Mouse (Mus musculus): ENCODE data around the gene Snrpd2. TPM values are rescaled to one million over a fixed set of nuclear protein-coding genes. Genes with fewer than 3 reads are reported as not detected.

Gene Snrpd2
- 137 and 167 TPM in 2 replicates for polyA plus RNA-seq (2015; fragmentation: Nextera tagmentation; extraction: Ambion mirVana)

DNA sequence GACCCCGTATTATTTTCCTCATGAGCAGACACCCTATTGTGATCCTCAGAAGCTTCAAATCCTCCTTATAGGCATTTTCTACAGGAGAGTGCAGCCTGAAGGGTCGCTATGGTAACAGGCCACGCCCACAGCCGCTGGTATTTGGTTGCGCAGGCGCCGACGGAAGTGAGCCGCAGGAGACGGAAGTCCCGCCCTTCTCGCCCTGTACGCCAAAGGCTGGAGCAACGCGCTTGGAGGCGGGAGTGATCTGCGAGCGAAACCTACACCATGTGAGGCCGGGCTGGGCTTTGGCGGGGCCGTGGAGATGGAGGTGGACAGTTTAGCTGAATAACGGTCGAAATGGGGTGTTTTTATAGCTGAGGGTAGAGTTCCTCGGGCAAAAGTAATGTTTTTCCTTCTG lies at the start of gene Snrpd2:
Gene Snrpd2, plus strand, starts transcription at position 97 of the 400 bp plus-strand sequence.
- peak; percentile 90 for ATAC-seq (ENCODE audit: insufficient number of reproducible peaks, insufficient read depth, low FRiP score, low TSS enrichment, low read depth)
- Histone ChIP-seq H3K4me1 (peaks cover 29% of the 10 kb centered on the region), H3K4me3 (peak within 1 kb of the TSS; percentile 77), H3K9ac (peak within 1 kb of the TSS; percentile 83), H3K27me3 (no peaks in the 10 kb centered on the region), H3K4me2 (peak within 1 kb of the TSS; percentile 86), H3K9me3 (no peaks in the 10 kb centered on the region), H3K36me3 (peaks cover 36% of the 10 kb centered on the region), H3K27ac (peak within 1 kb of the TSS; percentile 85)
- under 1% methylated on average over 24 of the region's 24 CpGs for WGBS

- no peak overlapping the region for H3K4me2 ChIP-seq
- ATAC-seq (ENCODE audit: insufficient number of reproducible peaks, insufficient read depth, low FRiP score, low TSS enrichment, low read depth), result no peak
- H3K4me1 ChIP-seq, result peaks cover 24% of the 10 kb centered on the region
- no peak overlapping the region for H3K9ac ChIP-seq
- H3K4me3 ChIP-seq, result no peak overlapping the region
- H3K9me3 ChIP-seq, result peaks cover 8% of the 10 kb centered on the region; the same call in 1 of the 2 replicates
- 86% methylated on average over 1 of the region's 1 CpGs for WGBS
- no peak overlapping the region for H3K27ac ChIP-seq
- peaks cover 21% of the 10 kb centered on the region for H3K36me3 ChIP-seq
- no peaks in the 10 kb centered on the region for H3K27me3 ChIP-seq
These were observed 49.2 kb upstream of the Snrpd2 start for GRCm38 (mm10) chr7:19100290-19100689.

GRCm38 (mm10) chr7:19103741-19104140 lies 45.8 kb upstream of the Snrpd2 start:
- Histone ChIP-seq H3K4me2 (no peak overlapping the region), H3K27me3 (no peaks in the 10 kb centered on the region), H3K9me3 (peaks cover 8% of the 10 kb centered on the region; the same call in 1 of the 2 replicates), H3K9ac (no peak overlapping the region), H3K27ac (no peak overlapping the region), H3K4me3 (no peak overlapping the region), H3K4me1 (no peaks in the 10 kb centered on the region), H3K36me3 (peaks cover 9% of the 10 kb centered on the region; the same call in 1 of the 2 replicates)
- ATAC-seq (ENCODE audit: insufficient number of reproducible peaks, insufficient read depth, low FRiP score, low TSS enrichment, low read depth), result no peak

DNA sequence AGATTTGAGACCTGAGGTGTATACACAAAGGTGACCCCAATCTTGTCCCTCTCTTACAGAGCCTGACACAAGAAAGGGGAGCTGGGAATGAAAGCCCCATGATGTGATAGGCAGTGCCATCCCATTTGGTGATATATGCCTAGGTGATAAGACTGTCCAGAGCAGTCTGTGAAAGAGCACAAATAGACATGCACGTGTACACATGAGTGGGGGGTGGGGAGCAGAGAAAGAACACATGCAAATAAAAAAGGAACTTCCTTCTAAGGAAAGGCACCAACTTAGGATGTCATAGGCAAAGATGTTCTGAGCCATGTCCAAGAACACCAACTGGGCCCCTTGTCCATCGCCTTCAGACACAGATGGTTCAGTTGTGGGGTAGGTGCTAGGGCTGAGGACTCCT lies 45.0 kb upstream of the Snrpd2 start:
- H3K36me3 ChIP-seq, result peaks cover 9% of the 10 kb centered on the region; the same call in 1 of the 2 replicates
- H3K27me3 ChIP-seq, result no peaks in the 10 kb centered on the region
- no peak for ATAC-seq (ENCODE audit: insufficient number of reproducible peaks, insufficient read depth, low FRiP score, low TSS enrichment, low read depth)
- H3K9me3 ChIP-seq, result peaks cover 8% of the 10 kb centered on the region; the same call in 1 of the 2 replicates
- H3K4me1 ChIP-seq, result no peaks in the 10 kb centered on the region
- WGBS, result 73% methylated on average over 2 of the region's 2 CpGs
- no peak overlapping the region for H3K27ac ChIP-seq
- H3K9ac ChIP-seq, result no peak overlapping the region
- no peak overlapping the region for H3K4me2 ChIP-seq
- H3K4me3 ChIP-seq, result no peak overlapping the region

DNA sequence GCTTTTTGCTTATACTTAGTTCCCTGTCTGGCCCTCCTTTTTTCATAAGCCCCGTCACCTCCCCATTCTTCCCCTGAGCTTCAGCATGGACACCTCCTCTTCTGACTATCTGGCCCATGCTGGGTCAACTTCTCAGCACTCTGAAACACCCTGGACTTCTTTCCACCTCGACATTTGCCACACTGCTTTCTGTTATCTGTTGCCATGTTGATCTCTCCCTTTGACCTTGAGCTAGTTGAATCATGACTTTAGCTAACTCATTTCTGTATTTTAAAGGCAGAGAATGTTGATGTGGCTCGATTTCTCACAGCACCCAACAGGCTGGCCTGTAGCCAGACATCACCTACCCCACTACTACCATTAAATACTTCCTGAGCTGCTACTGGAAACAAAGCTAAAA lies 42.1 kb upstream of the Snrpd2 start:
- Histone ChIP-seq H3K4me1 (no peaks in the 10 kb centered on the region), H3K4me2 (no peak overlapping the region), H3K27me3 (no peaks in the 10 kb centered on the region), H3K9ac (no peak overlapping the region), H3K9me3 (peaks cover 8% of the 10 kb centered on the region; the same call in 1 of the 2 replicates), H3K27ac (no peak overlapping the region), H3K36me3 (peaks cover 6% of the 10 kb centered on the region; the same call in 1 of the 2 replicates), H3K4me3 (no peak overlapping the region)
- 65% methylated on average over 3 of the region's 3 CpGs for WGBS
- ATAC-seq (ENCODE audit: insufficient number of reproducible peaks, insufficient read depth, low FRiP score, low TSS enrichment, low read depth), result no peak

GRCm38 (mm10) chr7:19109565-19109964 lies 40.0 kb upstream of the Snrpd2 start:
- H3K9ac ChIP-seq, result no peak overlapping the region
- H3K4me3 ChIP-seq, result no peak overlapping the region
- no peaks in the 10 kb centered on the region for H3K9me3 ChIP-seq
- ATAC-seq (ENCODE audit: insufficient number of reproducible peaks, insufficient read depth, low FRiP score, low TSS enrichment, low read depth), result no peak
- no peaks in the 10 kb centered on the region for H3K36me3 ChIP-seq
- no peaks in the 10 kb centered on the region for H3K27me3 ChIP-seq
- H3K27ac ChIP-seq, result no peak overlapping the region
- no peaks in the 10 kb centered on the region for H3K4me1 ChIP-seq
- WGBS, result 76% methylated on average over 1 of the region's 1 CpGs
- no peak overlapping the region for H3K4me2 ChIP-seq

DNA sequence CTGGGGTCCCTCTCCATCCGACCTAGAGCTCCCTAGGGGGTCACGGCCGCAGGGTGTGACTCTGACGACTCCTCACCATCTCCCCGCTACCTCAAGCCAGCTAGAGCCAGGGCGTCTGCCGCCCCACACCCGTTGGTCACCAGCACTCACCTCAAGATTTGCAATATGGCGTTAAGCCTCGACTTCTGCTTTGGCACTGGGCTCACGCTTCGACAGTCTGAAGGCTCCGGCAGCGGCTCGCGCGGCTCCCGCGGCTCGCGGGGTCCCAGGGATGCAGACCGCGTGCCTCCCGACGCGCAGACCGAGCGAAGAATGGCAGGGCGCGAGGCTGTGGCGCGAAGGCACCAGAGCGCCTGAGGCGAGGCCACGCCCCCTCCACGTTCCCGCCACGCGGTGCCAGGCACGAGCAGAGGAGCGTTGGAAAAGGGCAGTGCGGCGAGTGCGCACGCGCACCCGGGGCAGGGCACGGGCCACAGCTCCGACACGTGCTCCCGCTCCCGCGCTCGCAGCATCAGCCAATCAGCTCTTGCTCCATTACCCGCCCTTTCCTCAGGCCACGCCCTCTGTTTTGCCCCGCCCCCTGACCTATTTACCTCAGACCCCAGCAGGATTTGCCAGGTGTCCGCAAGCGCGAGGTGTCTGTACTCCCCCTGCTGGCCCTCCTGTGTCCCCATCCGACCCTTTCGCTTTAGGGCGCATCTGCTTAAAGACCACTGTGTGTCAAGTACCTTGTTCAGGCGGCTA lies 31.3 kb upstream of the Snrpd2 start, which contains the start of gene Gm4969:
Gene Gm4969, minus strand, starts transcription at position 341 of the 744 bp plus-strand sequence.
- H3K4me1 ChIP-seq, result peaks cover 23% of the 10 kb centered on the region
- peak within 1 kb of the TSS; percentile 26 for H3K4me3 ChIP-seq
- H3K27ac ChIP-seq, result no peak within 1 kb of the TSS
- H3K27me3 ChIP-seq, result peaks cover 7% of the 10 kb centered on the region; the same call in 1 of the 2 replicates
- H3K36me3 ChIP-seq, result no peaks in the 10 kb centered on the region
- no peaks in the 10 kb centered on the region; the same call in 1 of the 2 replicates for H3K9me3 ChIP-seq
- peak within 1 kb of the TSS; percentile 51 for H3K4me2 ChIP-seq
- ATAC-seq (ENCODE audit: insufficient number of reproducible peaks, insufficient read depth, low FRiP score, low TSS enrichment, low read depth), result peak; percentile 18; the same call in 1 of the 2 replicates
- H3K9ac ChIP-seq, result no peak within 1 kb of the TSS
- WGBS, result 21% methylated on average over 64 of the region's 64 CpGs

- no peak overlapping the region for H3K9ac ChIP-seq
- H3K9me3 ChIP-seq, result no peaks in the 10 kb centered on the region; the same call in 1 of the 2 replicates
- no peak overlapping the region for H3K27ac ChIP-seq
- peaks cover 23% of the 10 kb centered on the region for H3K4me1 ChIP-seq
- WGBS, result 91% methylated on average over 8 of the region's 8 CpGs
- no peak overlapping the region for H3K4me3 ChIP-seq
- H3K27me3 ChIP-seq, result peaks cover 7% of the 10 kb centered on the region; the same call in 1 of the 2 replicates
- H3K36me3 ChIP-seq, result no peaks in the 10 kb centered on the region
- no peak for ATAC-seq (ENCODE audit: insufficient number of reproducible peaks, insufficient read depth, low FRiP score, low TSS enrichment, low read depth)
- H3K4me2 ChIP-seq, result no peak overlapping the region
These were observed 30.4 kb upstream of the Snrpd2 start for GRCm38 (mm10) chr7:19119083-19119482.

DNA sequence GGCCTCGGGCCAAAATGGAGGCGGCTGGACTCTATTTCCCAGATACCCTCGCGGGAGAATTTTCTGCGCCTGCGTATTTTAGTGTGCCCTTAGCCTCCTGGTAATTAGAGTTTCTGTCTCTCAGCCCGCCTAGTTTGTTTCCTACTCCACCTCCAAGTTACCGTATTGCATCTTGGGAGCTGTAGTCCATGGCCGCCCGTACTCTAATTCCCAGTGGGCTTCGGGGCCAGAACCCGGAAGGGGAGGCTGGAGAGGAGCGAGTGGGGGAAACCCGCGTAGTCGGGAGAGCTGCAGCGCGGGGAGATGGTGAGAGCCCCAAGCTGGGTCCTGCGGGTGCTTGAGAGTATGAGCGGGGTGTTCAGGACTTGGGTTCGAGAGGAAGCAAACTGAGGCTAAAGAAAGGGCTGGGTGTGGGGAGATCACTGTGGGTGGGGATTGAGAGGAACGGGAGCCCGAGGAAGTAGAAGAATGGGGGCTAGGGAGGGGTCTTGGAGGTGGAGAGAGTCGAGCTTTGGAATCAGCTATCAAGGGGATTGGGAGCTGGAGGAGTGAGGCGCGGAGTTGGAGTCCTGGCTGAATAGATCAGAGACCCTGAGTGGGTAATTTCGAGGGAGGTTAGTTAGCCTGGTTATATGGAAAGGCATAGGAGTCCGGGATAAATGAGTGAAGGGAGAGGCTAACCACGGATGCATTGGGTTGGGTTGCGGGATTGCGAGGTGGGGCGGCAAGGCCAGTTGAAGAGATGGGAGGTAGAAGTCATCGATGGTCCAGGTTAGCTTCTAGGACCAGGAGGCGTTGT lies 29.7 kb upstream of the Snrpd2 start, which contains the start of gene Fbxo46:
Gene Fbxo46, plus strand, starts transcription at position 229 of the 799 bp plus-strand sequence.
- H3K27me3 ChIP-seq, result peaks cover 7% of the 10 kb centered on the region; the same call in 1 of the 2 replicates
- H3K9ac ChIP-seq, result peak within 1 kb of the TSS; percentile 85
- WGBS, result 2% methylated on average over 34 of the region's 34 CpGs
- ATAC-seq (ENCODE audit: insufficient number of reproducible peaks, insufficient read depth, low FRiP score, low TSS enrichment, low read depth), result peak; percentile 95
- peak within 1 kb of the TSS; percentile 90 for H3K4me2 ChIP-seq
- H3K36me3 ChIP-seq, result no peaks in the 10 kb centered on the region
- no peaks in the 10 kb centered on the region; the same call in 1 of the 2 replicates for H3K9me3 ChIP-seq
- H3K4me3 ChIP-seq, result peak within 1 kb of the TSS; percentile 72
- peak within 1 kb of the TSS; percentile 44; the same call in 1 of the 2 replicates for H3K27ac ChIP-seq
- peaks cover 23% of the 10 kb centered on the region for H3K4me1 ChIP-seq

GRCm38 (mm10) chr7:19121686-19122085 lies 27.8 kb upstream of the Snrpd2 start:
- ATAC-seq (ENCODE audit: insufficient number of reproducible peaks, insufficient read depth, low FRiP score, low TSS enrichment, low read depth), result no peak
- Histone ChIP-seq H3K4me3 (no peak overlapping the region), H3K27me3 (peaks cover 7% of the 10 kb centered on the region; the same call in 1 of the 2 replicates), H3K4me1 (peaks cover 23% of the 10 kb centered on the region), H3K36me3 (peaks cover 7% of the 10 kb centered on the region), H3K9me3 (no peaks in the 10 kb centered on the region; the same call in 1 of the 2 replicates), H3K9ac (no peak overlapping the region), H3K27ac (no peak overlapping the region), H3K4me2 (no peak overlapping the region)
- WGBS, result 86% methylated on average over 4 of the region's 4 CpGs

DNA sequence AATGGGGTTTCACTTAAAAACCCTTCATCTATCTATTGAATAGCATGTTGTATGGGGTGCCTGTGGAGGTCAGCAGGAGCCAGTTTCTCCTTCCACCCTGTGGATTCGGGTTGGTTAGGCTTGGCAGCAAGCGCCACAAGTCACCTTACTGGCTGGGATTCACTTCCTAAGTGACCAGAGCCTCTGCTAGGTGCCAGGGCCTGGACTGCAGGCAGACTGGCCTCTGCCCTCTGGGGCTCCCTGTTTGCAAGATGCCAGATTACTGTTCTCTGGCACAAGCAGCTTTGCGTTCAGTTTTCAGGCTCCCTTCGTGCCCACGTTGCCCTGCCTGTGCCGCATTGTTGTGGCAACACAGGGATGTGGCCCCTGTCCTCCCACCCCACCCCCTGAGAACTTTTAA lies 24.8 kb upstream of the Snrpd2 start:
- H3K36me3 ChIP-seq, result peaks cover 26% of the 10 kb centered on the region
- no peak for ATAC-seq (ENCODE audit: insufficient number of reproducible peaks, insufficient read depth, low FRiP score, low TSS enrichment, low read depth)
- WGBS, result 84% methylated on average over 6 of the region's 6 CpGs
- H3K9ac ChIP-seq, result peak overlapping the region; percentile 46; the same call in 1 of the 2 replicates
- no peak overlapping the region for H3K4me2 ChIP-seq
- no peak overlapping the region for H3K27ac ChIP-seq
- no peaks in the 10 kb centered on the region for H3K9me3 ChIP-seq
- H3K4me3 ChIP-seq, result no peak overlapping the region
- H3K4me1 ChIP-seq, result peaks cover 17% of the 10 kb centered on the region
- H3K27me3 ChIP-seq, result no peaks in the 10 kb centered on the region

Measured in embryonic facial prominence, embryonic 13.5 days (tissue).